8 mouse cellular contexts compared by ENCODE assay signal in genomic region chr11:105363598-105364385, GRCm38 (mm10).
DNase-seq lines count a peak whose midpoint lies in the region; ATAC-seq lines count a peak whose summit lies in the region.

No protein-coding gene starts in this region.

- peak overlapping the region; percentile 78 for H3K4me2 ChIP-seq in forebrain, embryonic 11.5 days (ENCODE audit: low read depth, low read length, severe bottlenecking)
- H3K4me2 ChIP-seq in hindbrain, embryonic 11.5 days (replicated peaks; ENCODE audit: low read depth, low read length) = peak overlapping the region; percentile 72
- H3K4me2 ChIP-seq in midbrain, embryonic 13.5 days (replicated peaks) = peak overlapping the region; percentile 70

- H3K4me3 ChIP-seq in forebrain, embryonic 11.5 days (ENCODE audit: low read depth, low read length) = peak overlapping the region; percentile 47
- H3K4me3 ChIP-seq in hindbrain, embryonic 11.5 days (ENCODE audit: low read depth, low read length) = peak overlapping the region; percentile 39
- H3K4me3 ChIP-seq in midbrain, embryonic 13.5 days (replicated peaks) = peak overlapping the region; percentile 54

- no peaks in the 10 kb centered on the region for H3K36me3 ChIP-seq in forebrain, embryonic 11.5 days (ENCODE audit: control insufficient read depth, insufficient read depth, low read length)
- H3K36me3 ChIP-seq in hindbrain, embryonic 11.5 days (ENCODE audit: control insufficient read depth, insufficient read depth, low read length) = no peaks in the 10 kb centered on the region
- no peaks in the 10 kb centered on the region for H3K36me3 ChIP-seq in midbrain, embryonic 13.5 days

- 21% methylated on average over 12 of the region's 12 CpGs for WGBS in forebrain, embryonic 11.5 days
- 31% methylated on average over 12 of the region's 12 CpGs for WGBS in hindbrain, embryonic 11.5 days
- 22% methylated on average over 12 of the region's 12 CpGs for WGBS in midbrain, embryonic 13.5 days

- H3K27me3 ChIP-seq in forebrain, embryonic 11.5 days (ENCODE audit: control insufficient read depth, insufficient read depth, low read length) = no peaks in the 10 kb centered on the region; the same call in 1 of the 2 replicates
- 0 out of 2 replicates have a peak, but pooled peaks cover 2% of the 10 kb centered on the region for H3K27me3 ChIP-seq in hindbrain, embryonic 11.5 days (ENCODE audit: control insufficient read depth, insufficient read depth, low read length)
- peaks cover 14% of the 10 kb centered on the region for H3K27me3 ChIP-seq in midbrain, embryonic 13.5 days

- no peaks in the 10 kb centered on the region for H3K9me3 ChIP-seq in forebrain, embryonic 11.5 days (ENCODE audit: control insufficient read depth, low read length)
- no peaks in the 10 kb centered on the region for H3K9me3 ChIP-seq in hindbrain, embryonic 11.5 days (ENCODE audit: control insufficient read depth, low read length)
- no peaks in the 10 kb centered on the region for H3K9me3 ChIP-seq in midbrain, embryonic 13.5 days

- peak; percentile 41 to 70 for DNase-seq in adrenal gland, adult (ENCODE audit: inconsistent age in 2 of 2, low spot score in 1 of 2)
- no peak for DNase-seq in adrenal gland, adult 18-20 months (ENCODE audit: low spot score in 2 of 2)
- DNase-seq in forebrain, embryonic 11.5 days (ENCODE audit: low spot score) = peak; percentile 60
- DNase-seq in hindbrain, embryonic 11.5 days (ENCODE audit: low spot score) = peak; percentile 52
- DNase-seq in layer of hippocampus, postnatal 10 days (ENCODE audit: low spot score in 2 of 2) = peak; percentile 32 to 54
- DNase-seq in cerebellum, postnatal 14 days = no peak
- DNase-seq in gastrocnemius, adult 18-20 months (ENCODE audit: low spot score) = no peak

- peaks cover 12% of the 10 kb centered on the region; the same call in 1 of the 2 replicates for H3K4me1 ChIP-seq in forebrain, embryonic 11.5 days (replicated peaks; ENCODE audit: control insufficient read depth, insufficient read depth, low read length)
- H3K4me1 ChIP-seq in hindbrain, embryonic 11.5 days (replicated peaks; ENCODE audit: control insufficient read depth, insufficient read depth, low read length) = peaks cover 17% of the 10 kb centered on the region
- H3K4me1 ChIP-seq in midbrain, embryonic 13.5 days (replicated peaks) = peaks cover 36% of the 10 kb centered on the region

- no peak overlapping the region for H3K27ac ChIP-seq in forebrain, embryonic 11.5 days (ENCODE audit: low read depth, low read length)
- no peak overlapping the region; the same call in 1 of the 2 replicates for H3K27ac ChIP-seq in hindbrain, embryonic 11.5 days (ENCODE audit: low read depth, low read length)
- H3K27ac ChIP-seq in midbrain, embryonic 13.5 days = peak overlapping the region; percentile 78

- peak; percentile 49 for ATAC-seq in forebrain, embryonic 11.5 days (replicated peaks; ENCODE audit: low FRiP score)
- ATAC-seq in hindbrain, embryonic 11.5 days (ENCODE audit: low FRiP score) = no peak; the same call in 1 of the 2 replicates
- peak; percentile 73; the same call in 1 of the 2 replicates for ATAC-seq in midbrain, embryonic 13.5 days

- H3K9ac ChIP-seq in forebrain, embryonic 11.5 days (ENCODE audit: low read length) = peak overlapping the region; percentile 78
- peak overlapping the region; percentile 58 for H3K9ac ChIP-seq in hindbrain, embryonic 11.5 days (ENCODE audit: low read depth, low read length)
- H3K9ac ChIP-seq in midbrain, embryonic 13.5 days (replicated peaks) = peak overlapping the region; percentile 76

Comparison
In these comparisons a context has a peak if more than half of its experiments do, and no peak if none do; other contexts are left out.
1. DNase-seq: peak in adrenal gland, adult (2 of 2), forebrain, embryonic 11.5 days (single experiment), hindbrain, embryonic 11.5 days (single experiment) and layer of hippocampus, postnatal 10 days (2 of 2); none in adrenal gland, adult 18-20 months (0 of 2), cerebellum, postnatal 14 days (0 of 2) and gastrocnemius, adult 18-20 months (single experiment).
2. Peak in every context shown above with its lines, with median percentiles within 50 percentile points of each other: H3K4me2 ChIP-seq, H3K4me3 ChIP-seq and H3K9ac ChIP-seq.